Mouse (Mus musculus): ENCODE results near the gene Tbkbp1.
"Not testable (repeated sequence)": the region's sequence is repeated elsewhere in the genome, so short reads cannot be mapped to it uniquely, and the experiment has no call there.

Gene Tbkbp1

DNA sequence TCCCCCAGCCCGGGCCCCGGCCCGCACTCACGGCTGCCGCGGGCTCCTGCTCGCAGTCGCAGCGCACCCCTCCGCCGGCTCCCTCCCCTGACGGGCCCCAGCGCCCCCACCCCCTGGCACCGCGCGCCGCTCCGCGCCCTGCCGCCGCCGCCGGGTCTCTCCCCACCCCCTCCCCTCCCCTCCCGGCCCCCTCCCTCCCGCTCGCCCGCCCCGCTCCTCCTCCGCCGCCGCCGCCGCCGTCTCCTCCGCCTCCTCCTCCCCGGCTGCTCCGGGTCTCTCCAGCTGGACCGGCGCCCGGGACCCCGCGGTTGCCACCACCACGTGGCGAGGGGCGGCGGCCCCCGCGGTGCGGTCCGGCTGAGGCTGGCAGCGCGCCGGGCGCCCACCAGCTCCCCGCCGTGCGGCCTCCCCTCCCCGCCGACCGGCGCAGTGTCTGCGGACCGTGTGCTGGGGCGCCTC lies at the start of gene Tbkbp1:
Gene Tbkbp1, minus strand, starts transcription at position 153 of the 459 bp plus-strand sequence.
- no peak for DNase-seq

DNA sequence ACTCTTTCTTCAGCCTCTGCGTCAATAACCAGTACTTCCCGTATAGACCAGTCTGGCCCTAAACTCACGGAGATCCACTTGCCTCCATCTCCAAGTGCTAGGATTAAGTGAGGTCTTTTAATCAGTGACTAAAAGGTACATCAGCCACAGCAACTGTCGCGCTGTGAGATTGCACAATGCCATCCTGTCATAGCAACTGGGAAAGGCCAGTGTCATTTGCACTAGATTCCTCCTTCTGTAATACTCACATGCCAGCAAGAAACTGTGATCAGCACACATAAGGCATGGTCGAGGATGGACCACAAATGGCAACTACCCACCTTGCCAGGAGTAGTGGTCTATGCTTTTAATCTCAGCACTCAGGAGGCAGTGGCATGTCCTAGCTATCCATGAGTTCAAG lies 48.2 kb upstream of the Tbkbp1 start:
- no peak for DNase-seq

DNA sequence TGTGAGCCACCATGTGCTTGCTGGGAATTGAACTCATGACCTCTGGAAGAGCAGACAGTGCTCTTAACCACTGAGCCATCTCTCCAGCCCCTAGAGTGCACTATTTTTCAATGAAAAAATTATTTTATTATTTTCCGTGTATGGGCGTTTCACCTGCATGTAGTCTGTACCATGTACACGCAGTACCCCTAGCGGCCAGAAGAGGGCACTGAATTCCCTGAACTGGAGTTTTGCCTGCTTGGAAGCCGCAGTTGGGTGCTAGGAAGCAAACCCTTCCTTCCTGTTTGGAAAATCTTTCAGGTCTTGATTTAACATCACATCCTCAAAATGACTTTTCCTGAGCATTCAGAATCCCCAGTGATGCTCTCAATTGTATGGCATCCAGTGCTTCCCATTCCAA lies 47.3 kb upstream of the Tbkbp1 start:
- DNase-seq, result peak; percentile 40

DNA sequence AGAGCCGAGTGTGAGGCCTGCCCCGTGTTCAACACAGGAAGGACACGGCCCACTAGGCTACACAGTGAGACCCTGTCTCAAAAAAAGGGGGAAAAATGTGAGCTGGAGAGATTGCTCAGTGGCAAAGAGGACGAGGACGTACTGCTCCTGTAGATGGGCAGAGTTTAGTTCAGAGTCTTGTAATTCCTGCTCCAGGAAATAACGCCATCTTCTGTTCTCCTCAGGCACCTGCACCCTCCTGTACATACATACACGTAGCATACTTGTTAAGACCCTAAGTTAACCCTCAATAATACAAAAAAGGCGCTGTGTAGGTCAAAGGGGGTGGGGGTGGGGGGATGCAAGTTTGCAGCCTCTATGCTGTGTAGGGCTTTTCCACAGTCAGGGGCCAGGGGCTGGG lies 45.7 kb upstream of the Tbkbp1 start:
- DNase-seq, result no peak

DNA sequence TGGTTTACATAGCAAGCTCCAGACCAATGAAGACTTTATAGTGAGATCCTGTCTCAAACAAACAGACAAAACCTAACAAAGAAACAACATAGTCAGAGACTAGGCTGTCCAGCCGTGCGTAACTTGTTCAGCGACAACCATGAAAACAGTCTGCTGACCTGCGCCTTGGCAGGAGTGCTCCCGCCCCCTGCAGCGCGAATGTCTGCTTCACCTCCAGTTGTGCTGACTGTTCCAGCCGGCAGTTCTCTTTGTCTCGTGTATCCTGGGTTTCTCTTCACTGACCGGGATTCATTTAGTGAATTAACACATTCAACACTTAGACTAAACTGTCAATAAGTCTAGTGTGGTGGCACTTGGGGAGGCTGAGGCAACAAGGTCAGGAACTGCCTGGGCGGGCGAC lies 45.2 kb upstream of the Tbkbp1 start:
- no peak for DNase-seq

DNA sequence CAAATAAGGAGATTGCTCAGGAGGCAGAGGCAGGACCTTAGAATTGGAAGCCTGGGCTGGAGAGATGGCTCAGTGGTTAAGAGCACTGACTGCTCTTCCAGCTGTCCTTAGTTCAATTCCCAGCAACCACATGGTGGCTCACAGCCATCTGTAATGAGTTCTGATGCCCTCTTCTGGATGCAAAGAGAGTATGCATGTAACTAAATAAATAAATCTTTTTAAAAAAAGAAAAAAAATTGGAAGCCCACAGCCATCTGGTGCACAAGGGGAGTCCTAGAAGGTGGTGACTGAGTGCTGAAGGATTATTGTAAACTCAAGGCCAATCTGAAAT lies 41.3 kb upstream of the Tbkbp1 start:
- no peak for DNase-seq

DNA sequence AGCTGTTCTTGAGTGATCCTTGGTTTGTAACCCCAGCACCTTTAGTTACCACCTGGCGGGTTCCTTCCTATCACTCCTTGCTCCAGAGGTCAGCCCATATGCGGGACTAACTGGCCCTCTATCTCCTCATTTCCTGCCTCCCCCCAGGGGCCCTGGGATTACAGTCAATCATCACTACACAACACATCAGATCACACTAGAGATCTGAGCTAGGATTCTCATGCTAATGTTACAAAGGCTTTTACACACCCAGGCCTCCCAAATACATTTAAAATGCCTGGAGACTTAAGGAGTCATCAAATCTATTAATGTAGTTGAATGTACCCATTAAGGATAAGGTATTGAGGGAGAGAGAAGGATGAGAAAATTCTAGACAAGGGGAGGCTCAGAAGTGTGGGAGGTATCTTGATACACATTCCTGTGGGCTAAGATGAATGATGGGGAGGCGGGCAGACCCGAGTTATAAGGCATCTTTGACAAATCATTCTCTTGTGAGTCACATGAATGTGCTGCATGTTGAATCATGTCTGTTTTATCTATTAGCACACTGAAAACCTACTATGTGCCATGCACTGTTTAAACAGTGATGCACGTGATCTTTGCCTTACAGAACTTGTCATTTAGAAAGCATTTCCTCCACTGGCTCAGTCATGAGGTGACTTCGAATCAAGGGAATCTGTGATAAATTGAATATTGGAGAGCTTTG lies 40.8 kb upstream of the Tbkbp1 start:
- DNase-seq, result no peak

DNA sequence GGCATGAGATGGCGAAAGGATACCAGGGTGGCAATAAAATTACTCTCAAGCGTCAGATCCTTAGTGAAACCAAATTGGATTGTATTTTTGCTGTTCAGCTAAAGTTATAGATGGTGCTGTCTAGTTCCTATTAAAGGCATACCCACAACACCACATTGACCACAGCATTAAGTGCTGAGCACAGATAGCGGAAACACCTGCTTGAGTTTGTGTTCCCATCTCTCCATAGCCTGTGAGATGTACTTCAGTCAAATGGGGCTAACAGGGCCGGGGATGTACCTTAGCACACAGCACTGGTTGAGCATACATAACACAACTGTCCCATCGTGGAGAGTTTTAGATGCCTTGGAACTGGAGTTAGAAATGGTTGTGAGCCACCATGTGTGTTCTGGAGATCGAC lies 39.7 kb upstream of the Tbkbp1 start:
- no peak for DNase-seq

DNA sequence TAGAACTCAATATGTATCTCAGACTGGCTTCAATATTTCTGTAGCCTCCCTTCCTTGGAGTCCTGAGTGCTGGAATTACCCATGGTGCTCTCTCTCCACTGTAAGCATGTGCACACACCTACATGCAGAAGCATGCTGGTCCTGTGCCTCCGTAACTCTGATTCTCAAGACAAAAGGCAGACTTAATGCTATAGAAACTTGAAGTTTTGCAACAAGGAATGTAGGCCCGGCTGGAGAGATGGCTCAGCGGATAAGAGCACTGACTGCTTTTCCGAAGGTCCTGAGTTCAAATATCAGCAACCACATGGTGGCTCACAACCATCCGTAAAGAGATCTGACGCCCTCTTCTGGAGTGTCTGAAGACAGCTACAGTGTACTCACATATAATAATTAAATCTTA lies 38.4 kb upstream of the Tbkbp1 start:
- not testable (repeated sequence) for DNase-seq

DNA sequence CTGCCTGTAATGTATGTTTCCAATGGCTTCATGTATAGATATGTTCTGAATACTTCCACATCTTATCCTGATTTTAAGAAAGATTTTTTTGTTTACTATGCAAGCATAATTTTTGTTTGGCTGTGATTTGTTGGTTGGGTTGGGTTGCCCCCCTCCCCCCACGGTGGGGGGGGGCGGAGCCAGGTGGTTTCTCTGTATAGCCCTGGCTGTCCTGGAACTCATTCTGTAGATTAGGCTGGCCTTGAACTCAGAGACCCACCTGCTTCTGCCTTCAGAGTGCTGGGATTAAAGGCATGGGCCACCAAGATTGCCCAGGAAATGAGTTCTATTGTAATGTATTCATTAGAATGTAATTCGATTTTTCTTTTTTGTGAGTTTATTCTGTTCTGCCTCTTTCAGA lies 37.9 kb upstream of the Tbkbp1 start:
- DNase-seq, result no peak

DNA sequence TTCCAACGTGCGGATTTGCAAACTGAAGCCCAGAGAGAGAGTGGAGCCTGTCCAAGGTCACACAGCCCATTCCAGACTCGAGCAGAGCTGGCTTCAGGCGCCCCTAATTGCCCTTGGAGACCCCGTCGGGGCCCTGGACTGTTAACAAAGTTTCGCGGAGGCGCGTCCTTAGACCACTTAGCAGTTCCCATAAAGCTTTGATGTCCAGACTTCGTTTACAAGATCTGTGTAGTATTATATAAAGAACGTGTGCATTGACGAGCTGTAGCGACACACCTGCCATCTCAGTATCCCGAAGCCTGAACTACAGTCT lies 37.3 kb upstream of the Tbkbp1 start:
- no peak for DNase-seq

DNA sequence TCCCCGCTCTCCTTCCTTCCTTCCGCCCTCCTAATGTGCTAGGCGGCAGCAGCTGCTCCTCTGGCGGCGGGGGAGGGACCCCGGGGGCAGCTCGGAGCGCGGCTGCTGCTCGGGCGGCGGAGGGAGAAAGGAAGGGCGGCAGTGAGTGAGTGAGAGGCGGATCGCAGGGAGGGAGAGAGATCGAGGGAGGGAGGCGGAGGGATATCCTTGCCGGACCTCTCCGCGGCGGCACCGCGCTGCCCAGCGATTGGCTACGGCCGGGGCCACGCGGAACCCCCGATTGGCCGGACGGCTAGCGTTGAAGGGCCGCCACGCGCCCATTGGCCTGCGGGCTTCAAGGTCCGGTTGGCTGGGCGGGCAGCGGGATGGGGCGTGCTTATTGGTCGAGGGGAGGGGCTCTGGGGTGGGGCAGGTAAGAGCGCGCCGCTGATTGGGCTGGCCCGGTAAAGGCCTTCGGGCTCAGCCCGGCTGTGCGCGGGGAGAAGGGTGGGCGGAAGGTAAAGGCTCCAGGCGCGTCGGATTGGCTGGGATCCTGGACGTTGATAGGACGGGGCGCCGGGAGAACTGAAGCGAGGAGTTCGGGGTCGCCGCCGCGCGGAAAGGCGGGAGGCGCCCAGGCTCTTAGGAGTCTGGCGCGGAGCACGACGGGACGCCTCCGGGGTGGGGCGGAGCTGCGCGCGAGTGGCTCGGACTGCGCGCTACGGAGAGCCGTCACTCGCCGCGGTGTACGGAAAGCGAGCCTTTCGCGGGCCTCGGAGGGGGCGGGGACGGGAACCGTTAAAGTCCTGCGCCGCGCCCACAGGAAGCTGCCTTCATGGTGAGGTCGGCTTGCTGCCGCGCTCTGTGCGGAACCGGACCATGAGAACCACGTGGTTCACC lies 36.7 kb upstream of the Tbkbp1 start, which contains the start of gene Kpnb1:
Gene Kpnb1, minus strand, starts transcription at position 118 of the 879 bp plus-strand sequence.
- DNase-seq, result peak; percentile 99

DNA sequence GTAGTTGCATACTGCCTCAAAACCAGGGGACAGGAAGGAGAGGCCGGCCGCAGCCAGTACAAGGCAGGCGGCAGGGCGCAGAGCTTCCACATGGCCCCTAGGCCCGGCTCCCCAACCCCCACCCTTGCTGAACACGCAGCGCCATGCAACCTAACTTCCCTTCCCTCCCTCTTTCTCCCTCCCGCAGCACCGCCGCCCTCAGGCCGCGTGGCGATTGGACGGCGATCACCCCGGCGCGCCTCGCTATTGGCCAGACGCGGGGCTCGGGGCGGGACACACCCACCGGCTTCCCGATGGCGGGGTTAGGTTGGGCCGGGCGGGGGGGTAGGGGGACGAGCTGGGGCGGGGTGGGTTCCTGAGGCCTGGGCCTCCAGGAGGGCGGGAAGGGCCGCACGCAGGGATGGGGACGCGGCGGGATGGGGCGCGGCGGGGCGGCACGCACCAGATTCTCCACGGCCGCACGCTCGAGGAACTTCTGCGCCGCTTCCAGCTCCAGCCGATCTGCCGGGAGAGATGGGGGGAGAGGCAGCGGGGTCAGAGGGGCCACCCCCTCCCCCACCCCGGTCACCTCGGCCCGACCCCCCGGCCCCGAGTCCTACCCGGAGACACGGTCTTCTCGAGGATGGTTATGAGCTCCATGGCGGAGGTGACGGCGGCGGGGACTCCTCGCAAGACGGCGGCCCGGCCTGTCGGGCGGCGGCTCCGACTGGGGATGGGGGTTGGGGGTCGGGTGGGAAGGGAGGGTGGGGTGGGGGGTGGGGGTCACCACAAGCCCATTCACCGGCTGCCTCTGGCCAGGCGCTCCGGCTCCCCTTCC lies 35.9 kb upstream of the Tbkbp1 start:
- peak; percentile 96 for DNase-seq

DNA sequence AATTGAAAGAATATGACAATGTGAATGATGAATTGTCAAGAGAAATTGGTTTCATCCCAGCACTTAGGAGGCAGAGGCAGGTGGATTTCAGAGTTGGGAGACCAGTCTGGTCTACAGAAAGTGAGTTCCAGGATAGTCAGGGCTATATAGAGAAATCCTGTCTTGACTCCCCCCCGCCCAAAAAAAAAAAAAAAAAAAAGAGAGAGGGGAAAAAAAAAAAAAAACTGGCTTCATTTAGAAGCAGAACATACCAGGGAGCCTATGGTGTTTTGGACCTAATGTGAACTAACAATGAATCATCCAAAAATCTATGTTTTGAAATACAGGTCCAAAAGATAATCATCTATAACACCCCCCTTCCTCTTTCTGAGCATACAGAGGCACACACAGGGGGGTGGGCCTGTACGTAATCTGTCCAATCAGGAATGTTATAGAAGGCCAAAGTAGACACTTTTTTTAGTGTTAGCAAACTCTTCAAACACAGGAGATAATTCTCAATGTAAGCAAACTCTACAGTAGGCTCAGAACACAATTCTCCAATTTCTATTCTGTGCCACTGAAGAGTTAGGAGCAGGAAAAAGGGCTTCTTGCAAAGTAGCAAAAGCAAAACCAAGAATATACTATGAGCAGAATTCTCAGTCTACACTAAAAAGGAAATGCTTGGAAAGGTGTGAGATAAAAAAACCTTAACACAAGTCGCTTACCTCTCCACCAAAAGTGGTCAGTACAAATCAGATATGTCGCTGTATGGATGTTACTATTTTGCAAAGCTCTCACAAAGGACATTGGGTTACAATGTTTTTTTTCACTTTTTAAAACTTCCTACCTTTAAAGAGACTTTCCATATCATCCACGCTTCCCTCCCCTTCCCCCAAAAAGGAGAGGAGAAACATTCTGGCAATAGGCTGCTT lies 34.7 kb upstream of the Tbkbp1 start:
- DNase-seq, result no peak

DNA sequence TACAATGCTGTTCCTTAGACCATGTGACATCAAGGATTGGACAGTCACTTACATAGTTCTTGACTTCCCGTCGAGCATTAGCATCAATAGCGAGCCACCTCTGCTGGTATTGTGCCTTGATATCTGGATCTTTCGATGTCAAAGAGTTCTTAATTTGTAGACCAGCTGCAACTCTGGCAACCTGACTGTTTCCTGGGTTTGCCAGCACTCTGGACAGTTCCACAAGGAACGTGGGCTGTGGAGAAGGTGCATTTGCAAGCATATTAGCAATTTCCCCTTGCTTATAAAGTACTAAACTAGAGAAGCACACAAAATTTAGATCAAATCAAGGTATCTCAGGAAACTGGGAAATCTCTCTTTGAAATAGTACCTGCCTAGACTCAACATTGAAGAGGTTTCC lies 33.6 kb upstream of the Tbkbp1 start:
- DNase-seq, result no peak

DNA sequence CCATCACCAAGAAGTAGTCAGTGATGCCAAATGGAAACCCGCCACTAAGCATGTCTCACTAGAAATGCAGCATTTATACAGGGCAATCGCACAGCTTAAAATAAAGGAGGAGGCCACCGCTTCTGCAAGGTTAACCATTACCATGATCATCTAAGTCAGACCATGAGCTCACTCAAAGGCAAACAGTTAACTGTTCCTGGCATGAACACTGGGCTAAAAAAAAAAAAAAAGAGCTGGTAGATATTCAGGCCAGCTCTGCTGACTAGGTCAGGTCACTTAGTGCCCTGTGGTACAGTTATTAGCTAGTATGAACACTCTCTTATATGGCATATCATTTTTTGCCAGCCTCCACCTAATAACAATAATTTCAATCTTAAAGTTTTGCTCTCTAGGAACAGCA lies 31.2 kb upstream of the Tbkbp1 start:
- DNase-seq, result peak; percentile 34

DNA sequence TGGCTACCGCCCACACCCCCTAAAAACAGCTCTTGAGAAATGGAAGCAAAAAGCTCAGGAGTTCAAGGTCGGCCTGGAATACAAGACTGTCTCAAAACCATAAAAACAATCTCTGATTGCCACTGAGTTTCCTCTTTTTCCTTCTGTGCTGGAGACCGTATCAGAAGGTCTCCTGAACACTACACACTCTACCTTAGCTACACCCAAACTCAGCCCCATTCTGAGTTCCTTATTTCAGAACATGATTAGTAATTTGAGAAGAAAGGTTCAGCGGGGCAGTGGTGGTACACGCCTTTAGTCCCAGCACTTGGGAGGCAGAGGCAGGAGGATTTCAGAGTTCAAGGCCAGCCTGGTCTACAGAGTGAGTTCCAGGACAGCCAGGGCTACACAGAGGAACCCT lies 29.8 kb upstream of the Tbkbp1 start:
- no peak for DNase-seq

DNA sequence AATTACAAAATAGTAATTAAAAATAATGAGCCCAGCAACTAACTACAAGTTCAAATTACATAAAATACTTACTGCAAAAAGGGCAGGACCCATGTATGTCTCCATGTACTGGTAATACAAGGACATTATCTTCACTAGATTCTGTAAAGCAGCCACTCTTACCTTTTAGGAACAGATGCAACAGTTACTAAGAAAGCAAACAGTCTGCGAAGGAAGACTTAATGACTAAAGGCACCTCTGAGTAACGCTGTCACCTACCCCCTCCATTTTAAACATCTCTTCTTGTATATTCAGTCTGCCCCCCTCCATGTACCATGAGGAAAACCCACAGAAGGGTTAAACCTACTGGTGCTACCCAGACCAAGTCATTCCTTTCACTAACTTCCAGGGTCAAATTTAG lies 26.9 kb upstream of the Tbkbp1 start:
- no peak for DNase-seq

DNA sequence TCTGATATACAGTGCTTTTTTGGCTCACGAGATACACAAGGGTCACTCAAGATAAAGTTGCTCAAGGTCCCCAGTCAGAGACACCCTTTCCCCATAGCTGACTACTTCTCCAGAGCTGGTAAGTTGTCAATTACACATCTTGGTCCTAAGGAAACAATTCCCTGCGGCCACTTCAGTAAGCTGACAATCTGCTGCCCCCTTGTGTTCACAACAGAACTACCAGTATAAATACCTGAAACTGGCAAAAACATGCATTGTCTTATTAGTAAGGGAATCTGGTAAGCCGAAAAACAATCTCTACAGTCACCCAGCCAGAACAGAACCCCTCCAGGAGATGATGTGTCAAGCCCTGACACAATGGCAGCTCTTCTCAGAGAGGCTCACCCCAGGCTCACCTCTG lies 25.6 kb upstream of the Tbkbp1 start:
- no peak for DNase-seq

DNA sequence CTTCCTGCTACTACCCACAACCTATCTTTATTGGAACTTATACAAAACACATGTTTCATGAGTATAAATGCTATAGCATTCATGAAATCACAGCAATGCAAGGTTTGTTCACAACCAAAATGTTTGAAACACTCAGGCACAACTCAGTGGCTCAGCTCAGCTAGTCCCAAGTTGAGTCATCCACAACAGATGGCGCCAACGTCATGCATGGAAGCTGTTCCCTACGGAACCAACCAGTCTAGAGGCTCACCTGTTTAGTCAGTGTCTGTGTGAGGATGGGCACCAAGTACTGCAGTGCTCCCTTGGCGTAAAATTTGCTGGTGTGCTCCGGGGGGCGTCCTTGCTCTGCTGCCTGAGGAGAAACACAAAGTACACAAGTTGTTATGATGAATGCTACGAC lies 24.2 kb upstream of the Tbkbp1 start:
- DNase-seq, result no peak

DNA sequence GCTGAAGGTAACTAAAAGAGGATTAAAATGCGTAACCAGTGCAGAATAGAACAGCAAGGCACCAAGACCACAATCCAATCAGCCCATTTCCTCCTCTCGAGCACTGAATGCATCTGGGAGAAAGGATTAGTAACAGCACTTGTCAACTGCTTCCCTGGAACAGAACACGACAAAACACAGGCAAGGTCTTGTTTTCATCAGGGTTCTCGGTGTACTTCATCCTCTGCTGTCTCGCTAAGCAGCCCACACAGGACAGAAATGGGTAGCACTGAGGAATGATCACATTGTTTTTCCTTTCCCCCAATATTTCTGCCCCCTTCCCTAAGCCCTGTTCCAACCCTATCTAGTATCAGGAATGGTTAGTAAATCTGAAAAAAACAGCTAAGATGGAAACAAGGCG lies 9.0 kb upstream of the Tbkbp1 start:
- DNase-seq, result no peak

DNA sequence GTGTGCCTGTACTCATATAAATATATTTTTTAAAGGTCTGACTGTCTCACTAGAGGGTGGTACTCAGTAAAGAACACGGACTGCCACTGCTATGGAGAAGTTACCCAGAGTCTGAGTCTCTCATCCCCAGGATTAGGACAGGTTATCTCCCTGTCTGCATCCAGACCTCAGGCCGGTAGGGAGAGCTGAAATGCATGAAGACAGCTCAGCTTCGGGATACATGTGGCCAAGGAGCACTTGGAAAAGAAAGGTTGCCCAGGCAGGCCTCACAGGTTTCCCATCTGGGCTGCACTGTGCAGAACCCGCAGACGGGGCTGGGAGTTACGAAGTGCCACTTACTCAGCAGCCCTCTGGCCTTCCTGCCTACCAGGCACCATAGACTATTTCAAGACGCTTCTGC lies 5.7 kb upstream of the Tbkbp1 start:
- DNase-seq, result no peak
